Mouse (Mus musculus) liver, embryonic 18 days (tissue): ENCODE measurements around the gene Tmem30b. TPM values are rescaled to one million over a fixed set of nuclear protein-coding genes. Genes with fewer than 3 reads are reported as not detected.

ENCODE experiments used
- polyA plus RNA-seq: library from polyadenylated mRNA; depleted of rRNA; stranded (reverse); fragments of >200 nt; gene quantifications from 2 replicates; pipeline ENCODE4 v1.2.3, GENCODE M21; 2012; rRNA removed

The Tmem30b gene
- 10.4 and 11.5 TPM in 2 replicates for polyA plus RNA-seq

DNA sequence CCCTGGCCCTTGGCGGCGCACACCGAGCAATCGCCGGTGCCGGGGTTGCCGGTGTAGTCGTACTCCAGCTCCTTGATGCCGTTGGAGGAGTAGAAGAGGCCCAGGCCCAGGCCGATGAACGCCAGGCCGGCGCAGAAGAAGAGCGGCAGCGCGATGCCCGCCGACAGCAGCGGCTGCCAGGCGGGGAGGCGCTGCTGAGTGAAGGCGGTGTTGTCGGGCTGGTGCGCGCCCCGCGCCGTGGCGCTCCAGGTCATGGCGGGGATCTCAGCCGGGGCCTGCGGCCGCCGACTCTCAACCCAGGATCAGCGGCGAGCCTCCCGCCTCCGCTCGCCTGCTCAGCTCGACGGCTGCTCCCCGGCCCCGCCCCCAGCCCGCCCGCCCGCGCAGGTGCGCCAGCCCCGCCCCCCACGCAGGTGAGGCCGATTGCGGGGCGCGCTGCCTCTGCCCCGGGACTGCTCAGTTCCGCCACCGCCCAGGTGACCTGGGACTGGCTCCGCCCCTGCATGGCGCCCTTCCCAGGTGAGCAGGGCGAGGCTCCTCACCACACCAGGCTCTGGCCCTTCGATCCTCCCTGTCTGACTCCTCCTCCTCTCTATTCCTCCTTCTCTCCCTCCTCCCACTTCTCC is at the start of gene Tmem30b:
Tmem30b (minus strand) TSS at position 307 of the 626 bp plus-strand sequence.

DNA sequence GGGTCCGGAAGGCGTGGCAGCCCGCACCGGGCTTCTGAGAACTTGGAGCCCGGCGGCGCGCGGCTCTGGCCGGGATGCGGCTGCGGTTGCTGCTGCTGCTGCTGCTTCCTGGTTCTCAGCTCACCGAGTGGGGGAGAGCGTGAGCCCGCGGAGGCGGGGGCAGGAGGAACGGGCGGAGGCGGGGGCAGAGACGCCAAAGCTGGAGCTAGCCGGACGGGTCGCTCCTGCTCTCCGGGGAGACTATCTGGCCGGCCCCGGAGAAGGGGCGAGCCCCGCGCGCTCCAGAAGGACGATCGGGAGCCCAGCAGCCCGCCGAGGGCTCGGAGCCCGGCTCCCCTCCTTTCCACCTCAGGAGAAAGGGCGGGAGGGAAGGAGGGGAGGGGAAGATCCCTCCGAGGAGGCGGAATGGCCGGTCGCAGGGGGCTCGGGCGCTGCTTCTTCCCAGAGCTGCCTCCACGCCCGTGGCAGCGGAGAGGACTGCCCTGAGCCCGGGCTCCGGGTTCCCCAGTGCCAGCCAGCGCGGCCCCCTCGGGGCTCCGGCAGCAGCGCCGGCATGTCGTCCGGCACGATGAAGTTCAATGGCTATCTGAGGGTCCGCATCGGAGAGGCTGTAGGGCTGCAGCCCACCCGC is 38.5 kb upstream of the Tmem30b start, which contains the start of gene Prkch:
Prkch (plus strand) TSS at position 187 of the 631 bp plus-strand sequence.

Other genes with a start within 250 kb of the Tmem30b start
- gene Prkch, start 38.4 kb upstream of the Tmem30b start, polyA plus RNA-seq: 2.3 and 2.4 TPM in 2 replicates